Mouse (Mus musculus) cortical plate, adult 2 months (tissue): ENCODE data around the gene Smox.

ENCODE experiments used
- CTCF ChIP-seq: fragments of 200-500 bp; IDR thresholded peaks from 2 replicates; pipeline ENCODE4 v1.5.1; 2011; ENCODE audit warnings: mild to moderate bottlenecking, control low read depth, low read length; ENCODE audit not compliant: insufficient read depth; ENCODE audit errors: extremely low read depth
- POLR2A ChIP-seq: fragments of 200-500 bp; IDR thresholded peaks from 2 replicates; pipeline ENCODE4 v1.6.1; 2011; ENCODE audit warnings: mild to moderate bottlenecking, low read length, control low read depth; ENCODE audit not compliant: insufficient read depth; ENCODE audit errors: extremely low read depth

- TF ChIP-seq POLR2A (no peak), CTCF (no peak)
Observed at GRCm38 (mm10) chr2:131551701-131552620, 60.7 kb downstream of the Smox start.
